Mouse (Mus musculus) testis, adult 2 months (tissue): ENCODE results near the gene Slc39a11.

Source experiments
- CTCF ChIP-seq: fragments of 200-500 bp; IDR thresholded peaks from 2 replicates; pipeline ENCODE4 v1.5.1; 2012; ENCODE audit warnings: low read depth, mild to moderate bottlenecking, inconsistent platforms, low read length, moderate library complexity; ENCODE audit not compliant: control insufficient read depth, insufficient read depth, insufficient replicate concordance
- POLR2A ChIP-seq: fragments of 200-500 bp; IDR thresholded peaks from 2 replicates; pipeline ENCODE4 v1.6.1; 2012; ENCODE audit warnings: low read depth, mild to moderate bottlenecking, inconsistent platforms, low read length, moderate library complexity; ENCODE audit not compliant: control insufficient read depth

DNA sequence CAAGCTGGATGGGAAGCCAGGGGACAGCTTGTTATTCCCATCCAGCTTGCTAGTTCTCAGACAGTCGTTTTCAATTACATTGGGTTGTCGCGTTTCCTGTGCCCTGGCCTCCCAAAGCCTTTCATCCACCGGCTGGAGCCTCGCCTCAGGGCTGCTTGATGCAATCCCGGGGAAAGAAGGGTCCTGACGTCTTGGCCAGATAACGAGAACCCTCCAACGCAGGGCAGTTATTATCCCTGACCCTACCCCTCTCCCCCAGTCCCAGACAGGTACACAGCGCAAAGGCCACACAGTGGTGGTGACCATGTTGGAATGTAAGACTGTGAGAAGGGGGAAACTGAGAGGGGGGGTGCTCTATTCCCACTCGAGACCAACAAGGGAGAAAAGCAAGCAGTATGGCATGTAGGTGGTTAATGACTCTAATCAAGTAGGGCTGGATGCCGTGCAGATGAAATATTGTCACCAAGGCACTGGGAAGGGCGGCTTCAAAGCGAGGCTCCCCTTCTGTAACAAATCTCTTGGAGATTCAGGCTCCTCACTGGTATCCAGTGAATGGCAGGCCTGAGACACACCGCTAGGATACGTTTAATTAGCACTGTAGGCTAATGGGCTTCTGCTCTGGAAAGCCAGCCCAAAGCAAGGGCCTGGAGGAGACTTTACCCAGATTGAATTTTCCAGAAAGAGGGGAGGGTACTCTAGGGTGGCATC is 196.9 kb downstream of the Slc39a11 start:
- TF ChIP-seq POLR2A: no peak
- no peak for TF ChIP-seq CTCF
